Mouse (Mus musculus) embryonic fibroblast, embryonic 13.5 days (primary cell): ENCODE measurements around the gene Anln. TPM values are rescaled to one million over a fixed set of nuclear protein-coding genes. Genes with fewer than 3 reads are reported as not detected.

Experiments
- H3K27ac ChIP-seq: 2 replicates; pipeline ENCODE4 v1.5.1; 2012; ENCODE audit warnings: low read length, control low read depth, inconsistent platforms; ENCODE audit not compliant: insufficient read depth
- H3K4me1 ChIP-seq: 2 replicates; pipeline ENCODE4 v1.6.1; 2011; ENCODE audit warnings: low read length; ENCODE audit not compliant: control insufficient read depth, insufficient read depth
- H3K4me3 ChIP-seq: 2 replicates; pipeline ENCODE4 v1.5.1; 2011; ENCODE audit warnings: mild to moderate bottlenecking, control low read depth, low read length; ENCODE audit not compliant: insufficient read depth
- CTCF ChIP-seq: IDR thresholded peaks from 2 replicates; pipeline ENCODE4 v1.5.1; 2011; ENCODE audit warnings: mild to moderate bottlenecking, control low read depth, low read length, moderate library complexity, borderline replicate concordance; ENCODE audit not compliant: insufficient read depth
- POLR2A ChIP-seq: IDR thresholded peaks from 2 replicates; pipeline ENCODE4 v1.6.1; 2011; ENCODE audit warnings: low read depth, mild to moderate bottlenecking, control low read depth, low read length, moderate library complexity
- polyA plus RNA-seq: library from polyadenylated mRNA; stranded (reverse); fragments of >200 nt; gene quantifications from 2 replicates; pipeline ENCODE4 v1.2.4, GENCODE M21; 2011; ENCODE audit warnings: low read depth; ENCODE audit not compliant: missing spikeins, insufficient read length

Gene Anln
- polyA plus RNA-seq, 1 experiment = 107 TPM

DNA sequence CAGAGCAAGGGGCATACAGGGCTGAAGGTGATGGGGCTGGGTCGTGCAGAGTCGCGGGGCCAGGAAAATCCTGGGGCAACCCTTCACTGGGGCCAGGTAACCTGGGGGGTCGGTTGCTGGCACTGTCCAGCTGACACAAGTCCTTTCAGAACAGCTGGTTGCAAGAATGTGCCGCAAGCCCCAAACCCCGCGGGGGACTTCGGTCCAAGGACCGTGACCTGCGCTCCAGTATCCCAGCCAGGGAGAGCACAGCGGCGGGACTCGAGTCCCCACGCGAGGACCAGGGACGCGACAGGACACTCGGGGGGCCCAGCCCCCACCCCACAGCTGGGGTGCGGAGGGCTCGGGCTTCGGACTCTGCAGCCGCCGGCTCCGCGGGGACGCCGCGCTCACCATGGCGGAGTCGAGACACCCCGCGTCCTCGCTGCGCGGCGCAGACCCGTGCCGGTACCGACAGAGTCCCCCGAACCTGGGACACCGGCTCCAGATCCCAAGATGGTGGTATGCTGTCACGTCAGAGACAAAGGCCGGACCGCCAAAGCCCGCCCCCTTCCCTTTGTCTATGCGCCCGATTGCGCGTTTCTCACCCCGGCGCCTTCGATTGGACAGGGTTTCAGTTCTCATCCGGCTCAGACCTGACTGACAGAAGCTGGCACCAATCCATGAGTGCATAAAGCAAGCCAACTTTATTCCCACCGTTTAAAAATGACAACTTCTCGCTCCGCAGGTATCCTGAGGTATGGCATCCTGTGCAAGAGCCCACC lies 81.7 kb downstream of the Anln start, which contains the start of gene Zfp810:
Zfp810 (minus strand) TSS at position 493 of the 764 bp plus-strand sequence.
- Histone ChIP-seq H3K4me3 (peak within 1 kb of the TSS; percentile 78), H3K4me1 (no peaks in the 10 kb centered on the region; the same call in 1 of the 2 replicates), H3K27ac (peak within 1 kb of the TSS; percentile 73)
- TF ChIP-seq POLR2A (peak; percentile 71), CTCF (no peak)

DNA sequence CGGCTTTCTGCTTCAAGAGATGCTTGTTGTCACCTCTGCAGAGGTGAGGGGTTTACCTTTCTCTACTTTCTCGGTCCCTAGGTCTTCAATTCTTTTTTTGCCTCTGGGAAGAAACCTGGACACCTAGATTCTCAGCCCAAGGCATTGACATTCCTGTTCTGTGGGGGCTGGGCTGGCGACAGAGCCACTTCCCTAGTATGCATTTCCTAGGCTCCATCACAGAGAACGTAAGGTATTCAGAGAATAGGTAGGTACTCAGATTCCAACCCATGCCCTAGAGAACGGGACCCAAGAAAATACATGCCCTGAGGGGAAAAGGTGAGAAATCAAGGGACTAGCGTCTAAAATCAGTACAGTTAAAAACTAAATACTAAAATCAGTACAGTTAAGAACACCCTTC lies 82.3 kb downstream of the Anln start:
- Histone ChIP-seq H3K27ac (no peak overlapping the region), H3K4me1 (no peaks in the 10 kb centered on the region; the same call in 1 of the 2 replicates), H3K4me3 (peak overlapping the region; percentile 78)
- no peak for TF ChIP-seq CTCF
- no peak; the same call in 1 of the 2 replicates for TF ChIP-seq POLR2A

DNA sequence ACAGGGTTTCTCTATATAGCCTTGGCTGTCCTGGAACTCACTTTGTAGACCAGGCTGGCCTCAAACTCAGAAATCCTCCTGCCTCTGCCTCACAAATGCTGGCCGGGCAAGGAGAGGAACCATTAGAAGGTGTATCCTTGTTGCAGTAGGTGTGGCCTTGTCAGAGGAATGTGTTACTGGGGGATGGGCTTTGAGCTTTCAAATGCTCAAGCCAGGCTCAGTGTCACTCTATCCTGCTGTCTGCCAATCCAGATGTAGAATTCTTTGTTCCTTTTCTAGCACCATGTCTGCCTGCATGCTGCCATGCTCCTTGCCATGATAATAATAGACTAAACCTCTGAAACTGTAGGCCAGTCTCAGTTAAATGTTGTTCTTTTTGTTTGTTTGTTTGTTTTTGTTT lies 86.8 kb downstream of the Anln start:
- Histone ChIP-seq H3K27ac (no peak overlapping the region), H3K4me1 (no peaks in the 10 kb centered on the region; the same call in 1 of the 2 replicates), H3K4me3 (no peak overlapping the region)
- no peak for TF ChIP-seq CTCF
- TF ChIP-seq POLR2A = no peak

Other genes starting within 250 kb of the Anln start
- 20.4 and 21.5 TPM in 2 replicates for gene Pigyl, start 232.3 kb downstream of the Anln start, polyA plus RNA-seq
- gene Zfp872, start 201.1 kb downstream of the Anln start, polyA plus RNA-seq = not detected in 2 replicates
- gene Zfp809, start 163.5 kb downstream of the Anln start, polyA plus RNA-seq = 35.7 and 38.8 TPM in 2 replicates
- gene Zfp599, start 129.3 kb downstream of the Anln start, polyA plus RNA-seq = 3.3 and 3.6 TPM in 2 replicates
- 12.9 and 13.5 TPM in 2 replicates for gene Zfp810, start 81.5 kb downstream of the Anln start, polyA plus RNA-seq
- 0.84 and 1.1 TPM in 2 replicates for gene 9530077C05Rik, start 22.3 kb upstream of the Anln start, polyA plus RNA-seq
- not detected in 2 replicates for gene Gm17545, start 65.1 kb upstream of the Anln start, polyA plus RNA-seq
- gene Rp9, start 80.6 kb upstream of the Anln start, polyA plus RNA-seq = 27.8 and 30.8 TPM in 2 replicates
- gene Bbs9, start 86.5 kb upstream of the Anln start, polyA plus RNA-seq = 7.6 and 8.8 TPM in 2 replicates